Mouse (Mus musculus) hindbrain, embryonic 15.5 days (tissue): ENCODE measurements around the gene Rpp25l. TPM values are rescaled to one million over a fixed set of nuclear protein-coding genes. Genes with fewer than 3 reads are reported as not detected.

Source experiments
- ATAC-seq: fragments of 200-750 bp; cut with Nextera tagmentation; 2 replicates; pipeline ENCODE4 v1.8.0; 2017; ENCODE audit warnings: low read depth, moderate number of reproducible peaks, moderate TSS enrichment; ENCODE audit not compliant: low FRiP score
- H3K27ac ChIP-seq: fragments of 300-500 bp; sonication (generic); replicated peaks from 2 replicates; pipeline ENCODE4 v1.5.1; 2015; ENCODE audit warnings: mild to moderate bottlenecking, inconsistent platforms
- H3K27me3 ChIP-seq: fragments of 300-500 bp; sonication (generic); 2 replicates; pipeline ENCODE4 v1.6.1; 2015; ENCODE audit warnings: control low read depth, inconsistent platforms
- H3K36me3 ChIP-seq: fragments of 300-500 bp; sonication (generic); 2 replicates; pipeline ENCODE4 v1.6.1; 2015; ENCODE audit warnings: control low read depth, inconsistent platforms
- H3K4me1 ChIP-seq: fragments of 300-500 bp; sonication (generic); replicated peaks from 2 replicates; pipeline ENCODE4 v1.6.1; 2015; ENCODE audit warnings: control low read depth, inconsistent platforms
- H3K4me2 ChIP-seq: fragments of 300-500 bp; sonication (generic); 2 replicates; pipeline ENCODE4 v1.6.1; 2015; ENCODE audit warnings: moderate library complexity, mild to moderate bottlenecking, inconsistent platforms
- H3K4me3 ChIP-seq: fragments of 300-500 bp; sonication (generic); 2 replicates; pipeline ENCODE4 v1.5.1; 2015; ENCODE audit warnings: mild to moderate bottlenecking, inconsistent platforms
- H3K9ac ChIP-seq: fragments of 300-500 bp; sonication (generic); 2 replicates; pipeline ENCODE4 v1.6.1; 2015; ENCODE audit warnings: inconsistent platforms
- H3K9me3 ChIP-seq: fragments of 300-500 bp; sonication (generic); 2 replicates; pipeline ENCODE4 v1.6.1; 2016; ENCODE audit warnings: control low read depth, inconsistent platforms
- WGBS: fragments of 180-500 bp; shearing (Covaris S2); methylation state at CpG from one replicate; pipeline ENCODE4 v1.1.7; 2015; 5-methylcytosine and 5-hydroxymethylcytosine counted together
- polyA plus RNA-seq: library from polyadenylated mRNA; unstranded; fragments of >200 nt; fragmentation: Nextera tagmentation; extraction: Ambion mirVana; gene quantifications from 2 replicates; pipeline ENCODE4 v1.2.1, GENCODE M21; 2015

Rpp25l gene
- polyA plus RNA-seq, 1 experiment from 2014 or later = 58.8 TPM

- H3K4me3 ChIP-seq = no peak overlapping the region
- no peak overlapping the region for H3K9ac ChIP-seq
- peaks cover 53% of the 10 kb centered on the region for H3K4me1 ChIP-seq
- H3K4me2 ChIP-seq = no peak overlapping the region
- 59% methylated on average over 11 of the region's 11 CpGs for WGBS
- H3K9me3 ChIP-seq = no peaks in the 10 kb centered on the region
- H3K36me3 ChIP-seq = no peaks in the 10 kb centered on the region
- no peaks in the 10 kb centered on the region for H3K27me3 ChIP-seq
- no peak overlapping the region; the same call in 1 of the 2 replicates for H3K27ac ChIP-seq
- no peak for ATAC-seq
Measured at GRCm38 (mm10) chr4:41662723-41663122, 50.6 kb downstream of the Rpp25l start.

Other genes with a start within 250 kb of the Rpp25l start
- 2.9 and 4.1 TPM in 2 replicates for gene Kif24, start 248.6 kb downstream of the Rpp25l start, polyA plus RNA-seq
- 68.3 and 76.0 TPM in 2 replicates for gene Nudt2, start 248.4 kb downstream of the Rpp25l start, polyA plus RNA-seq
- gene AI464131, start 210.5 kb downstream of the Rpp25l start, polyA plus RNA-seq = 11.2 and 14.0 TPM in 2 replicates
- 17.0 and 19.3 TPM in 2 replicates for gene 1110017D15Rik, start 196.2 kb downstream of the Rpp25l start, polyA plus RNA-seq
- gene Fam219a, start 144.0 kb downstream of the Rpp25l start, polyA plus RNA-seq = 17.6 and 19.0 TPM in 2 replicates
- 2.0 and 2.6 TPM in 2 replicates for gene Dnaic1, start 143.8 kb downstream of the Rpp25l start, polyA plus RNA-seq
- 106 and 122 TPM in 2 replicates for gene Enho, start 73.2 kb downstream of the Rpp25l start, polyA plus RNA-seq
- 29.1 and 33.0 TPM in 2 replicates for gene Cntfr, start 16.4 kb downstream of the Rpp25l start, polyA plus RNA-seq
- 39.4 and 41.6 TPM in 2 replicates for gene Il11ra1, start 13.5 kb downstream of the Rpp25l start, polyA plus RNA-seq
- 298 and 299 TPM in 2 replicates for gene Dctn3, start 9.6 kb upstream of the Rpp25l start, polyA plus RNA-seq
- 0.86 and 1.1 TPM in 2 replicates for gene Arid3c, start 17.6 kb upstream of the Rpp25l start, polyA plus RNA-seq
- gene Galt, start 41.7 kb upstream of the Rpp25l start, polyA plus RNA-seq = 48.0 and 53.9 TPM in 2 replicates
- 78.5 and 79.3 TPM in 2 replicates for gene Sigmar1, start 42.6 kb upstream of the Rpp25l start, polyA plus RNA-seq
- gene Ccl27a, start 60.7 kb upstream of the Rpp25l start, polyA plus RNA-seq = 258 and 281 TPM in 2 replicates
- not detected in 2 replicates for gene Gm21541, start 190.1 kb upstream of the Rpp25l start, polyA plus RNA-seq
- gene Gm20878, start 228.0 kb upstream of the Rpp25l start, polyA plus RNA-seq = 11.2 and 11.5 TPM in 2 replicates